Mouse (Mus musculus) CH12.LX (cell line): Measurements from ENCODE around the gene Pyroxd2. TPM values are rescaled to one million over a fixed set of nuclear protein-coding genes. Genes with fewer than 3 reads are reported as not detected.

ENCODE experiments used
- DNase-seq: peaks from one replicate; pipeline ENCODE4 v3.0.0-alpha.2; 2013; ENCODE audit errors: extremely low read depth
- H3K27ac ChIP-seq: 2 replicates; pipeline ENCODE4 v1.5.1; 2012; ENCODE audit warnings: low read depth, mild to moderate bottlenecking, control low read depth, moderate library complexity; ENCODE audit not compliant: insufficient read depth
- H3K27me3 ChIP-seq: replicated peaks from 2 replicates; pipeline ENCODE3; 2012; ENCODE audit warnings: inconsistent platforms
- H3K36me3 ChIP-seq, 2 experiments: replicated peaks in 1 of 2; 2 replicates each; pipeline versions ENCODE3 to v1.6.1; 2012; ENCODE audit warnings: inconsistent platforms in 1 of 2, low read length in 1 of 2, mild to moderate bottlenecking in 1 of 2, mixed read lengths in 1 of 2, moderate library complexity in 1 of 2; ENCODE audit not compliant: control insufficient read depth in 1 of 2, insufficient read depth in 1 of 2
- H3K4me1 ChIP-seq, 2 experiments: 2 replicates each; pipeline ENCODE4 v1.6.1; 2012; ENCODE audit warnings: inconsistent platforms in 1 of 2, moderate library complexity in 1 of 2; ENCODE audit not compliant: insufficient read depth in 2 of 2, control insufficient read depth in 1 of 2
- H3K4me2 ChIP-seq: 2 replicates; pipeline ENCODE4 v1.6.1; 2012; ENCODE audit warnings: low read depth, mild to moderate bottlenecking, control low read depth; ENCODE audit not compliant: poor library complexity, insufficient read depth, severe bottlenecking
- H3K4me3 ChIP-seq, 3 experiments: fragments of 150-350 bp in 1 of 3; sonication (generic) in 1 of 3; replicated peaks in 1 of 3; 2 replicates each; pipeline versions ENCODE3 to v1.5.1; 2011 to 2012; ENCODE audit warnings: low read depth in 2 of 3, low read length in 2 of 3, mild to moderate bottlenecking in 2 of 3, moderate library complexity in 2 of 3, control low read depth in 1 of 3, improper control_type of control experiment in 1 of 3, inconsistent platforms in 1 of 3, mixed read lengths in 1 of 3; ENCODE audit not compliant: poor library complexity in 1 of 3
- H3K79me2 ChIP-seq: replicated peaks from 2 replicates; pipeline ENCODE4 v1.6.1; 2012; ENCODE audit warnings: mild to moderate bottlenecking, moderate library complexity; ENCODE audit not compliant: control insufficient read depth, poor library complexity, insufficient read depth, severe bottlenecking; ENCODE audit errors: extremely low read depth
- H3K9ac ChIP-seq: 2 replicates; pipeline ENCODE4 v1.6.1; 2012; ENCODE audit warnings: low read depth, mild to moderate bottlenecking, control low read depth, moderate library complexity; ENCODE audit not compliant: insufficient read depth
- H3K9me3 ChIP-seq: replicated peaks from 2 replicates; pipeline ENCODE3; 2012; ENCODE audit warnings: low read length, inconsistent platforms, mixed read lengths
- CHD1 ChIP-seq: IDR thresholded peaks from 2 replicates; pipeline ENCODE4 v1.6.1; 2012; ENCODE audit warnings: low read depth, low read length, improper control_type of control experiment, inconsistent platforms
- CHD2 ChIP-seq: IDR thresholded peaks from 2 replicates; pipeline ENCODE4 v1.6.1; 2011; ENCODE audit warnings: low read length, improper control_type of control experiment
- CTCF ChIP-seq, 2 experiments: IDR thresholded peaks in 1 of 2; conservative IDR thresholded peaks in 1 of 2; 2 replicates each; pipeline ENCODE4 v1.5.1; 2011 to 2012; ENCODE audit warnings: low read depth in 2 of 2, low read length in 2 of 2, improper control_type of control experiment in 1 of 2, inconsistent platforms in 1 of 2, mild to moderate bottlenecking in 1 of 2, moderate library complexity in 1 of 2
- ETS1 ChIP-seq: conservative IDR thresholded peaks from 2 replicates; pipeline ENCODE4 v1.6.1; 2012; ENCODE audit warnings: low read depth, mild to moderate bottlenecking, inconsistent platforms, low read length, improper control_type of control experiment, moderate library complexity
- GABPA ChIP-seq: IDR thresholded peaks from 2 replicates; pipeline ENCODE4 v1.6.1; 2012; ENCODE audit warnings: low read depth, low read length, improper control_type of control experiment, inconsistent platforms; ENCODE audit not compliant: insufficient replicate concordance
- HCFC1 ChIP-seq: IDR thresholded peaks from 2 replicates; pipeline ENCODE4 v1.6.1; 2012; ENCODE audit warnings: low read depth, mild to moderate bottlenecking, inconsistent platforms, low read length, improper control_type of control experiment
- KAT2A ChIP-seq: IDR thresholded peaks from 2 replicates; pipeline ENCODE4 v1.6.1; 2012; ENCODE audit warnings: low read length, improper control_type of control experiment, inconsistent platforms; ENCODE audit not compliant: insufficient replicate concordance
- MAFK ChIP-seq: IDR thresholded peaks from 2 replicates; pipeline ENCODE4 v1.6.1; 2011; ENCODE audit warnings: low read length, improper control_type of control experiment; ENCODE audit not compliant: insufficient replicate concordance
- MAZ ChIP-seq: IDR thresholded peaks from 2 replicates; pipeline ENCODE4 v1.6.1; 2012; ENCODE audit warnings: low read depth, mild to moderate bottlenecking, inconsistent platforms, low read length, improper control_type of control experiment, moderate library complexity
- MXI1 ChIP-seq: IDR thresholded peaks from 2 replicates; pipeline ENCODE4 v1.6.1; 2011; ENCODE audit warnings: mild to moderate bottlenecking, low read depth, low read length, improper control_type of control experiment
- NRF1 ChIP-seq: IDR thresholded peaks from 2 replicates; pipeline ENCODE4 v1.6.1; 2014; ENCODE audit warnings: low read depth, mild to moderate bottlenecking, inconsistent platforms, low read length, improper control_type of control experiment, moderate library complexity
- PAX5 ChIP-seq: IDR thresholded peaks from 2 replicates; pipeline ENCODE4 v1.6.1; 2012; ENCODE audit warnings: low read length, inconsistent platforms, mixed read lengths
- POLR2A ChIP-seq: IDR thresholded peaks from 2 replicates; pipeline ENCODE4 v1.6.1; 2011; ENCODE audit warnings: low read depth, mild to moderate bottlenecking, improper control_type of control experiment, low read length
- RAD21 ChIP-seq: IDR thresholded peaks from 2 replicates; pipeline ENCODE4 v1.6.1; 2011; ENCODE audit warnings: low read depth, mild to moderate bottlenecking, low read length, improper control_type of control experiment, moderate library complexity
- RCOR1 ChIP-seq: conservative IDR thresholded peaks from 2 replicates; pipeline ENCODE4 v1.6.1; 2012; ENCODE audit warnings: low read depth, mild to moderate bottlenecking, inconsistent platforms, low read length, improper control_type of control experiment
- SMC3 ChIP-seq: IDR thresholded peaks from 2 replicates; pipeline ENCODE4 v1.6.1; 2011; ENCODE audit warnings: low read depth, low read length, improper control_type of control experiment
- TCF12 ChIP-seq: IDR thresholded peaks from 2 replicates; pipeline ENCODE4 v1.6.1; 2014; ENCODE audit warnings: low read depth, mild to moderate bottlenecking, inconsistent platforms, low read length, improper control_type of control experiment
- ZC3H11A ChIP-seq: IDR thresholded peaks from 2 replicates; pipeline ENCODE4 v1.6.1; 2012; ENCODE audit warnings: low read depth, mild to moderate bottlenecking, inconsistent platforms, low read length, improper control_type of control experiment
- ZMIZ1 ChIP-seq: IDR thresholded peaks from 2 replicates; pipeline ENCODE4 v1.6.1; 2012; ENCODE audit warnings: low read depth, mild to moderate bottlenecking, inconsistent platforms, low read length, improper control_type of control experiment
- dilution Hi-C: fragments of 300-500 bp; cut with MboI; formaldehyde crosslinking; loops from 2 replicates; pipeline ENCODE4 v1.14.3; 2020; ENCODE audit warnings: low sequenced_read_pairs; ENCODE audit not compliant: extremely low pct_unique_long_range_greater_than_20kb, extremely low pct_ligation_motif_present
- in situ Hi-C: fragments of 300-500 bp; cut with MboI; formaldehyde crosslinking; loops from 3 replicates; pipeline ENCODE4 v1.14.3; 2019; ENCODE audit warnings: low sequenced_read_pairs, low pct_ligation_motif_present, low pct_unique_long_range_greater_than_20kb, mixed read lengths
- polyA plus RNA-seq: library from polyadenylated mRNA; unstranded; fragments of >175 nt; gene quantifications from 2 replicates; pipeline ENCODE4 v1.2.1, GENCODE M21; 2012; ENCODE audit warnings: low read depth; ENCODE audit not compliant: insufficient read length
- total RNA-seq, 2 experiments: library from RNA; depleted of rRNA; stranded (reverse); fragments of 300-350 nt in 1 of 2; fragments of >200 nt in 1 of 2; gene quantifications; 2 replicates each; pipeline ENCODE4 v1.2.3; 2012 to 2014

The Pyroxd2 gene
- total and polyA plus RNA-seq, 3 experiments, result 0.10 TPM; not detected in 2

GRCm38 (mm10) chr19:42698576-42698975, 54.0 kb downstream of the Pyroxd2 start:
- no peak overlapping the region for H3K4me2 ChIP-seq
- H3K4me1 ChIP-seq, result peaks cover 0 to 13% of the 10 kb centered on the region in 2 experiments; a peak in 2 of 4 replicates
- H3K9me3 ChIP-seq, result peaks cover under 1% of the 10 kb centered on the region
- in situ Hi-C loops, result no loop called here
- H3K27me3 ChIP-seq, result peaks cover 77% of the 10 kb centered on the region
- no peaks in the 10 kb centered on the region for H3K79me2 ChIP-seq
- H3K4me3 ChIP-seq, result no peak overlapping the region
- H3K36me3 ChIP-seq, result no peaks in the 10 kb centered on the region
- H3K9ac ChIP-seq, result no peak overlapping the region
- no peak for TF ChIP-seq HCFC1
- no peak for TF ChIP-seq CHD1
- no peak for TF ChIP-seq MAZ
- no peak for TF ChIP-seq TCF12
- no peak for TF ChIP-seq MXI1
- TF ChIP-seq SMC3, result no peak
- TF ChIP-seq CTCF (conservative IDR thresholded peaks at IDR 0.05 in 1 of 2, IDR thresholded peaks at IDR 0.05 in 1 of 2; ENCODE audit: low read depth in 2 of 2, low read length in 2 of 2), result no peak
- no peak for TF ChIP-seq MAFK
- DNase-seq, result no peak
- no peak overlapping the region for H3K27ac ChIP-seq
- dilution Hi-C loops, result no loop called here

- Histone ChIP-seq H3K27me3 (peaks cover 70% of the 10 kb centered on the region), H3K4me1 (peaks cover 0 to 13% of the 10 kb centered on the region in 2 experiments; a peak in 2 of 4 replicates), H3K79me2 (no peaks in the 10 kb centered on the region), H3K36me3 (no peaks in the 10 kb centered on the region), H3K9me3 (peaks cover 5% of the 10 kb centered on the region), H3K27ac (no peak overlapping the region), H3K9ac (no peak overlapping the region), H3K4me2 (no peak overlapping the region), H3K4me3 (no peak overlapping the region)
- in situ Hi-C loops (no loop called here), dilution Hi-C loops (no loop called here)
- TF ChIP-seq RAD21, result no peak
- TF ChIP-seq KAT2A, result no peak
- no peak for TF ChIP-seq CHD2
- TF ChIP-seq ETS1, result no peak
- no peak for TF ChIP-seq POLR2A
- TF ChIP-seq PAX5, result no peak
- TF ChIP-seq MAZ, result no peak
- no peak for TF ChIP-seq ZMIZ1
- TF ChIP-seq GABPA, result no peak
- TF ChIP-seq ZC3H11A, result no peak
- no peak for TF ChIP-seq CHD1
- no peak for TF ChIP-seq NRF1
- TF ChIP-seq RCOR1, result no peak
- no peak for DNase-seq
These were observed 55.2 kb downstream of the Pyroxd2 start for GRCm38 (mm10) chr19:42697336-42697735.
